Mouse (Mus musculus) cortical plate, adult 2 months (tissue): ENCODE data around the gene Rasgef1c.

Experiments used
- CTCF ChIP-seq: fragments of 200-500 bp; IDR thresholded peaks from 2 replicates; pipeline ENCODE4 v1.5.1; 2011; ENCODE audit warnings: mild to moderate bottlenecking, control low read depth, low read length; ENCODE audit not compliant: insufficient read depth; ENCODE audit errors: extremely low read depth
- POLR2A ChIP-seq: fragments of 200-500 bp; IDR thresholded peaks from 2 replicates; pipeline ENCODE4 v1.6.1; 2011; ENCODE audit warnings: mild to moderate bottlenecking, low read length, control low read depth; ENCODE audit not compliant: insufficient read depth; ENCODE audit errors: extremely low read depth

- TF ChIP-seq CTCF = no peak
- TF ChIP-seq POLR2A = no peak
Measured at GRCm38 (mm10) chr11:50018848-50019247, 117.2 kb downstream of the Rasgef1c start.
